Mouse (Mus musculus): Measurements from ENCODE around the gene Prrc2b. TPM values are rescaled to one million over a fixed set of nuclear protein-coding genes. Genes with fewer than 3 reads are reported as not detected.
A peak's percentile ranks its signal among the peaks of the same experiment; 100 is the strongest.

Prrc2b gene
- total RNA-seq, 2 experiments from 2014 or later, result 83.4 to 102 TPM

DNA sequence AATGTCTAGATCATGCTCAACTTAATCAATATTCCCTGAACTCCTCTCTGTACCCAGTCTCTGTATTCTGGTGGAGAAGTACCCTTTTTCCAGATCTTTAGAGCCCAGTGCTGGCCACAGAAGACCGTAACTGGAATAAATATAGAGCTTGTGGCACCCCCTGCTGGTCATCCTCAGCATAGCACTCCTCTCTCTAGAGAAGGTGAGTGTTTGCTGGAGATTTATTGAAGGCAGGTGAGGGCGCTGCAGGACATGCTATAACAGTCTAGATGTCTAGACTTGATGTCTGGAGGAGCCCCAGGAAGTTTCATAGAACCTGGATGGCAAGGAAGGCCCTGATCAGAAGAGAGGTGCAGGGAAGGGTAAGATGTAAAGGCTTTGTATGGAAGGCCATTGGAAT, 16.8 kb upstream of the Prrc2b start:
- DNase-seq, result peak; percentile 92

DNA sequence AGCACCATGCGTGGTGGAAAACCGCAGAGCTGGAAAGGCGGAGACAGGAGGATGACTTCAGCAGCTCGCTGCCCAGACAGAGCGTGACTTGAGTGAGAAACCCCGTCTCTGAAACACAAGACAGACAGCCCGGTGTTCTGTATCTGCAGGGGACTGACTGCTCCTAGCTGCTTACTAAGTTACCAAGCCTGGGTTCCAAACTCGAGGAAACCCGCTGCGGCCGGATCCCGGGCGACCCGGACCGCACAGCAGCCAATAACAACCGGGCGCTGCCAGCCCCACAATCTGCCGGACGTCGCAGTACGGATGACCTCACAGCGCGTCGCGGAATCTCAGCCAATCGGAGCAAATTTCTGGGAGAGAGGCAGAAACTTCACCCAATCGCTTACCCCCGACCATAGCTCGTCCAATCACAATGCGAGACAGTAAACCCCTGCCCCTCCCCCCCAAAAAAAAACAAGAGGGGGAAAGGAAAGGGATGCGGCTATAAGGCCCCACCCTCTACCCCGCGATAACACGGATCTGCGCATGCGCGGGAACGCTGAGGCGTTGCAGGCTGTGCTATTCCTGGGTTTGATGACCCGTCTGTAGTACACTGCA, 13.1 kb upstream of the Prrc2b start:
- DNase-seq, result peak; percentile 95

DNA sequence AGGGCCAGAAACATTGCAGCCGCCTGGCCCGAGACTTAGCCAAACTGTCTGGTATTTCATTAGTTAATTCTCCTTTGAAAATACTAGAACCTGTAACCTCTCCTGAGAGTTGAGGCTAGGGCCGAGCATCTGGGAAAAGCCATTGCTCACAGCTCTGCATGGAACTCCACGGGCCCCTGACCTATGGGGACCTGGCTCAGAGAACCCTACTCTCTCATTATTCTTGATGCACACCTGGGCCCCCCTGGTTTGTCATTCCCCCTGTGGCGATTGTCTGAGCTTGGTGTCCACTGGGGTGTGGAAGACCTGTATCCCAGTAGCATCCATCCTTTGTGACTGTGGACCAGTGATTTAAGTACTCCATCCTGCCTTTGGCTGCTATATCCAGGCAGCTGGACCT, 11.5 kb upstream of the Prrc2b start:
- no peak for DNase-seq

DNA sequence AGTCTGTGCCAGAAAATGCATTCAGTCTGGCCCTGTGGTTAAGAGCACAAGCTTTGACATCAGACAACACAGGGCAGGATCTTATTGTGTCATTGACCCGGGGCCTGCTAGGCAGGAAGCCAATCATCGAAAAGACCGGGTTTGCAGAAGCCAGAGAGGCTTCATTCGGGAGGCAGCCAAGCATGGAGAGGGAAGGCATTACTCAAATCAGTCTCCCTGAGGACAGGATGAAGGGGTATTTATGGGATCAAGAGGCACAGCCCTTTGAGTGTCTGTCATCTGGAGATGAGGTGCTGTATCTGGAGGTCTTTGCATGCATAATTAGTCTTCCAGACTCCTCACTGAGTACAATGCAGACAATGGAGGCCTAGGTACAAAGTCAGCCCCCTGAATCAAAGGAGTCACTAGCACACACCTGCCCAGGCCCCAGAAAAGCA, 10.4 kb upstream of the Prrc2b start:
- DNase-seq, result peak; percentile 69

DNA sequence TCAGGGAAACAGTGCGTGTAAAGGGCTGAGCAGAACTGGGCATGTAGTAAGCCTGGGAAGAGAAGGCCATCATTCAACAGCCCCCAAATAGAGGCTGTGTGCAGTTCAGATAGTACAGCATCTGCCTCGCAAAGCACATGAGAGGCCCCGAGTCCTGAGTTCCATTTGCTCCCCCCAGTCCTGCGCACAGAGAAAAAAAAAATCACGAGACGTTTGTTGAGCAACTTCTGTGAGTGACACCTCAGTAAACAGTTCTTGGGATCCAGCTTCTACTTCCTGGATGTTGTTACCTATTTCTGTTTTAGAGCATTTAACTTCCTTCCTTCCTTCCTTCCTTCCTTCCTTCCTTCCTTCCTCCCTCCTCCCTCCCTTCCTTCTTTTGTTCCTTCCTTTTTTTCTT, 9.3 kb upstream of the Prrc2b start:
- no peak for DNase-seq

DNA sequence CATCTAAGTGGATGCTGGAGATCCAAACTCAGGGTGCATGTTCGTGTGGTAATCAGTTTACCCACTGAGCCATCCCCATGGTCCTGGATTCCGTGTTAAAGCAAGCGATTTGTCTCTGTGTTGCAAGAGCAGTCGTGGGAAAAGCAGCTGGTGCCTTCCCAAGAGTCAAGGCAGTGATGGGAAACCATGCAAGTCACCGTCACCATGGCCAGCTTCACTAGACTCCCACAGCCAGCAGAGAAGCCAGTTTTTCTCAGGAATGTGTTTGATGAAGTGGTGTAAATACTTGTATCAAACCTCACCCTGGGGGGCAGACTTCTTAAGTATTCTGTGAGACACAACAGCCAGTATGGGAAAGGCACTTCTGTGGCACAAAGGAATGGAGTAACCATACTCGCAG, 8.5 kb upstream of the Prrc2b start:
- no peak for DNase-seq

DNA sequence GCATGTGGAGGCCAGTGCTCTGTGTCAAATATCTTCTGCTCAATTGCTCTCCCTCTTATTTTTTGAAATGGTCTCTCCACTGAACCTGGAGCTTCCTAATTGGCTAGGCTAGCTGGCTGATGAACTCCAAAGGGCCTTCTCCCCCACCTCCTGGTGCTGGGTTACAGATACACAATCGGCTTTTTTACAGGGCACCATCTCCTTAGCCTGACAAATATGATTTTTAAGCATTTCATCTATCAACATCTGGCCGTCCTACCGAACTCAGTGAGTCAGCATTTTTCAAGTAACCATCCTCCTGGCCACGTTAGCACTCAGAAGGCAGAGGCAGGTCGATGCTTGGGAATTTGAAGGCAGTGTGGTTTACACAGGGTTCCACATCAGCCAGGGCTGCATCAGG, 6.2 kb upstream of the Prrc2b start:
- DNase-seq, result no peak

DNA sequence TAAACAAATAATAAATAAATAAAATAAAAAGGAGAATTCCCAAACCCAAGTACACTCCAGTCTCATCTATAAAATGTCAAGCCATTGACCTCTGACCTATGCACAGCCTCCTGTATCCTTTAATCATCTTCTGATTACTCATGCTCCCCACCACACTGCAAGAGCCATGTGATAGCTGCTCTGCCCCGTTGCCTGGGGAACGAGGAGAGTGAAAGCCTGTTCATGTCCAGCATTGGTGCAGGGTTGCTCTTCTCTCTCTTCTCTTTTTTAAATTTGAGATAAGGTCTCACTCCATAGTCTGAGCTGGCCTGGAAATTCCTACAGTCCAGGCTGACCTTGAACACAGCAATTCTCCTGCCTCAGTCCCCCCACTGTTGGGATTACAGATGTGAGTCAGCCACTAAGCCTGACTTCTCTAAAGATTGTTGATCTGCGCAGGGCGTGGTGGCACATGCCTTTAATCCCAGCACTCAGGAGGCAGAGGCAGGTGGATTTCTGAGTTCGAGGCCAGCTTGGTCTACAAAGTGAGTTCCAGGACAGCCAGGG, 4.2 kb upstream of the Prrc2b start:
- peak; percentile 48 for DNase-seq

DNA sequence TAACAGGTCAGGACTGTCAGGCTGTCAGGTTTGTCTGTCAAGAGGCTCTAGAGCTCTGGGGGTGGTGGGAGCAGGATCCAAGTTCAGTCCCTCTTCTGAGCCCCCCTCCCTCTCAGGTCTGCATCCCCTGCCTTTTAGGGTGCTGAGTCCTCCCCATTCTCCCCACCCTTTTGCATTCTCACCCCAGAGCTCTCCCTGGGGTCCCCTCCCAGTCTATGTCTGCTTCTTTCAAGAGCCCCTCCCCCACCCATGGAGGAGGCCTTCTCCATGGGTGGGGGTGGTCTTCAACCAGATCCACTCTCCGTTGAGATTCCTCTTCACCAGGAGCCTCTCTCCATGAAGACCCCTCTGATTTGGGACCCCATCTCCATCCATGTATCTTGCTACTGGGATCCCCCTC, 747 bp upstream of the Prrc2b start:
- DNase-seq, result no peak

DNA sequence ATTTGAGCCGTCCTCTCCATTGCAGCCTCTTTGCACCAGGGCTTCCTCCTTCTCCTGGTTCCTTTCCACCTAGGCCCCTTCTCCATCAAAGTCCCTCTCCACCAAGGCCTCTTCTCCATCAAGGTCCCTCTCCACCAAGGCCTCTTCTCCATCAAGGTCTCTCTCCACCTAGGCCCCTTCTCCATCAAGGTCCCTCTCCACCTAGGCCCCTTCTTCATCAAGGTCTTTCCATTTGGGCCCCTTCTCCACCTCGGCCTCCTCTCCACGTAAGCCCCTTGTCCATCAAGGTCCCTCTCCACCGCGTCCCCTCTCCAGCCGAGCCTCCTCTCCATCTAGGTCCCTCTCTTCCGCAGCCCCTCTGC, 339 bp upstream of the Prrc2b start:
- no peak for DNase-seq

DNA sequence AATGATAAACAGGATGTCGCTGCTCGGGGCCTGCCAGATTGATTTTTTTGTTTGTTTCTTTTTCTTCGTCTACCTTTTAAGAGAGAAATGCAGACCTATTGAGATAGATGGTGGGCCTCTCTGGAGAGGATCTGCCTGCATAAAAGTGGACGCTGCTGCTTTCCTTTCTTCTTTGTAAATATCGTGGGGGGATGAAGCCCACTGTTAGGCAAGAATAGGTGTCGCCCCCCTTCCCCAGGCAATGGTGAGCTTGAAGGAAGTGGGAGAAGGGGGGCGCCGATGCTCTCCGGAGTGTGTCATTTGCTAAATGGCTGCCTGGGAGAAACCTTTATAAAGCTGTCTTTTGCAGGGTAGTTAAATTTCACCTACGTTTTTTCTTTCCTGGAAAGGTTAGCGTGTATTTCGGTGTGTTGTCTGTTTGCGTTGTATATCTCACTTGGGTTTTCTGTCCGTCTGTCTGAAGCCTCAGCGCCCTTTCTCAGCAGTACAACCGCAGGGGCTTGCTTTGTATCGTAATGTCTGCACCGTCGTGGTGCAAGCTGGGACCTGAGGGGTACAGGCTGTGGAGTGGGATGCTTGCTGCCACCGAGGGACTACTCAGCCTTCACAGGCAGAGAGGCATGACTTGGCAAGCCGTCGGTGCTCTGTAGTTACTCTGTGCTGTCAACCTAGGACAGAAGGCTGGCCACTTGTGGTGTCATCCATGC, 931 bp downstream of the Prrc2b start:
- DNase-seq, result peak; percentile 59

DNA sequence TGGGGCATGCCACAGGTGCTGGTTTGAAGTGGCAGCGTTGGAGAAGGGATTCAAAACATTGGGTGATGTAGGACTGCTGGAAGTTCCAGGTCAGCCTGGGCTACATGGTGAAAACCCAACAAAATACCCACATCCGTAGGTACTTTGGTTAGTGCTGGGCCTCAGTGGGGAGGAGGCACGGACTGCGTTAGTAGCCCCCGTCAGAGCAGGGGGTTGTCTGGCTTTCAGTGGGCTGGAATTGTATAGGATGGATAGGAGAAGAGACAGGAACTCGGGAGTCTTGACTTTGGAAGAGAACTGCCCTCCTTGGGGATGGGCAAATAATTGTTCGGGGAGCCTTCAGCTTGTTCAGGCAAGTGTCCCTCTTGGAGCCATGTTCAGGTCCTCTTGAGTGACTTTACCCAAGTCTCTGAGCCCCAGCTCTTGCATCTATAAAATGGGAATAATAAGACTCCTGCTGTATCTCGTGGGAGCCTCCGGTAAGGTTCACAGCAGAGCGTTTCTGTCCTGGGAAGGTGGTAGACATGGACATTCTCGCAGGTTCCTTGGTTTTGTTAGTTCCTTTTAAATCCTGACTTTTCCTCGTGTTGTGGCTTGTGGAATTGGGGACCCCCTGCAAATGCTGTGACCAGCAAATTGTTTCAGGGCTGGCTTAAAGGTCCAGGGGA, 1.6 kb downstream of the Prrc2b start:
- DNase-seq, result no peak

DNA sequence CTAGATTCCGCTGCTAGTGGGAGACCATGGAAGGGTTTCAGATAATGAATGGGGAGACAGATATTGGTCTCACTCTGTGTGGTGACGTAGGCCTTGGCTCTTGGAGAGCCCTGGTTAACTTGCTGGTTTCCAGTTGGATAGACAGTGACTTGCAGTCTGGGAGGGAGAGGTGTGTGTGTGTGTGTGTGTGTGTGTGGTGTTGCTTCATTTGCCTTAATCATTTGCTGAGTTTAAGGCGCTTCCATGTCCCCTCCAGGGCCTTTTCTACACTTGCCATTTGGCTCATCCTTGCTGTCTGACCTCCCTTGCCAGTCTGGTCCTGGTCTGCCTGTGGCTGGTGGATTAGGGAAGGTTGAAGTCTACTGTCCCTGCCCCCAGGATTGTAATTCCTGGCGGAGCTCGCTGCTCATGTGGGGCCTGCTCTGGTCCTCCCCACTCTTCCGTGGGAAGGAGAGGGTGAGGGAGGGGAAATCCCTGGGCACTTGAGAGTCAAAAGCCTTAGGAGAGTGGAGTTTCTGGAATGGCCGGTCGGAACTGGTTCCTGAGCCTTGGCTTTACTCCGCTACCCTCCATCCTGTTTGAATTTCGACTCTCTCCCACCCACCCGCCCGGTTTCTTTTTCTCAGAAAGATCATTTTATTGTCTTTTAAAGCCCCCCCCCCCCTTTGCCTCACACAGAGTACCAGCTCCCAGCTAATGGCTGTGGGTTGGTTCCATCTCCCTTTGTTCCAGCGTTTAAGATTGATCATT, 2.3 kb downstream of the Prrc2b start:
- DNase-seq, result peak; percentile 49

DNA sequence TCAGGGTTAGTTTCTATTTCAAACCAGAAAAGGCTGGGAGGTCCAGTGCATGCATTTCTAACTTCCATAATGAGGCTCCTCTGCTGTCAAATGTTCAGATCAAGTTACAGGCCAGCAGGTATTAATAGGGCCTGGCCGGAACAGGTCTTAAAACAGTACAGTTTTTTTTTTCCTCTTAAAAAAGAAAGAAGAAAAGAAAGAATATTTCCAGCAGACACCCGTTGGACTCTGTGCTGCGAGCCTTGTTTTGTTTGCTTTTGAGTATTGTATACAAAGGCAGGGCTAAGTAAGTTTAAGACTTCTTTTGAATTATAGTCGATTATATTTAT, 2.9 kb downstream of the Prrc2b start:
- DNase-seq, result no peak

DNA sequence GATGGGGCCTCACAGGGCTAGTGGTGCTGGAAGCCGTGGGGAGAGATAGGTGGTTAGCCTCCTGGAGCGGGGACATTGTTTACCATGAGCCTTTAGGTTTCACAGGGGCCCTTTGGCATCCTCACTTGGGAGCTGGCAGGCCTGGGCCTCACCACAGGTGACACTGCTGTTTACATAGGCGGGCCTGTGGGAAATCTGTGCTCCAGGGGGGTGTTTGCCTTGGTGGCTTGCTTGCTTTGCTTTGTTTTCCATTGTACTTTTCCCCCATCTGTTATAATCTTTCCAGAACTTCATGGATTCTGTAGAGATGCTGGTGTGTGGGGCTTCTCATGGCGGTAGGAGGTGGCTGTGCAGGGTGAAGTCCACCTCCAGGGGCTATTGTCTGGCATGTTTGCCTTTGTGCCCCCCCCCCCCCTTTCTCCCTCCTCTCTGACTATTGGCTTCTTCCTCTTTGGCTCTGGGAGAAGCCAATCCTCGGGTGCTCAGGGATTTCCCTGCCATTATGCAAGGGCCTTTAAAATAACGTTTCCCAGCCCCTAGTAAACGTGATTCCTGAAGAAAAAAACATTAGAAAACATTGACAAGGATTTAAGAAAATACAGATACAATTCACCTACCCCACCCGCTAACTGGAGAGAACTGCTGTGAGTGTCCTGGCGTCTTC, 3.6 kb downstream of the Prrc2b start:
- no peak for DNase-seq

DNA sequence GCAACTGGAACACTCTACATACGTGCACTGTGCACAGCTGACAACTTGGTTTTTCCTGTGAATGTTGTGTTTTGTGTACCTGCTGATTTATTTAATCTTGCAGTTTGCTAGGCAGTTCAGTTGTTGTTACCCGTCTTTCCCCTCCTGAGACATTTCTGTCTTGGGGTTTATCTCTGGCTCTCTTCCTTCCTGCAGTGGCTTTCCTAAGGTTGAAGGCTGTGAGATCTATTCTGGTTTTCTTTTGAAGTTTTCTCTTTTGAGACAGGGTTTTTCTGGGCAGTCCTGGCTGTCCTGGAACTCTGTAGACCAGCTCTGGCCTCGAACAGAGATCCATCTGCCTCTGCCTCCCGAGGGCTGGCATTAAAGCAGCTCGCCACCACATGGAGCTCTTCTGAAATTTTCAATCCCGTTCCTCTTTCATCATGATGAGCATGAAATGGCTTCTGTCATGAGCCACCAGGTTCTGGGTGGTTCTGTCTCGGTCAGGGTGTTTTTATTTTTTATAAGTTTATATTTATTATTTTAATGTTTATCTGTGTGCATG, 4.2 kb downstream of the Prrc2b start:
- DNase-seq, result no peak

DNA sequence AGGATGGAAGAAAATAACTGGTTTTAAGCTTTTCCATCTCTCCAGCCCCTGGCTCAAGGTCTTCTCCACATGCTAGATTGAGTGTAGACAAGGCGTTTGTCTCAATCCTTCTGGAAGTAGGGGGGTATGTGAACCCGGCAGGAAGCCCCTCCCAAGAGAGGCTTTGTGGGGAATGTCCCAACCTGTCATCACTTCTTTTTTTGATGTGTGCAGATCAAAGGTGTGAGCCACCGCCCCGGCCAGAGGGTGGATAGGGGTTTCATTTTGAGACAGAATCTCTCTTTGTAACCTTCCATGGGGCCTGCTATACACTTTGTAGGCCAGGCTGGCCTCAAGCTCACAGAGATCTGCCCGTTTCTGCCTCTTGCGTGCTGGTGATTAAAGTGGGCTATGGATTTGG, 4.7 kb downstream of the Prrc2b start:
- no peak for DNase-seq

DNA sequence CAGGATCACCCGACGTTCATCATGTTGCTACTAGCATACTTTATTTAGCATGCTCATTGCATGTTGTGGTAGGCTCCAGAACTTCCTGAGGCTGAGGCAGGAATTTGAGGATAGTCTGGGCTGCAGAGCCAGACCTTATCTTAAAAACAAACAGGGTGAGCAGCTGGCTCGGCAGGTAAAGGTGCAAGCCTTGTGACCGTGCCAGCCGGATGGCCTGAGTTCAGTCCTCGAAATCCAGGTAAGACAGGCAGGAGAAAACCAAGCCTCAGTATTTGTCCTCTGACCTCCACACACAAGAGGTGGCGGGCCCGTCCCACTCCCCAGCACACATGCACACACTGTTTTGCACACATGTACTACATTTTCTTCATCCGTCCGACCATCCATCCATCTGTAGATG, 5.8 kb downstream of the Prrc2b start:
- DNase-seq, result no peak

DNA sequence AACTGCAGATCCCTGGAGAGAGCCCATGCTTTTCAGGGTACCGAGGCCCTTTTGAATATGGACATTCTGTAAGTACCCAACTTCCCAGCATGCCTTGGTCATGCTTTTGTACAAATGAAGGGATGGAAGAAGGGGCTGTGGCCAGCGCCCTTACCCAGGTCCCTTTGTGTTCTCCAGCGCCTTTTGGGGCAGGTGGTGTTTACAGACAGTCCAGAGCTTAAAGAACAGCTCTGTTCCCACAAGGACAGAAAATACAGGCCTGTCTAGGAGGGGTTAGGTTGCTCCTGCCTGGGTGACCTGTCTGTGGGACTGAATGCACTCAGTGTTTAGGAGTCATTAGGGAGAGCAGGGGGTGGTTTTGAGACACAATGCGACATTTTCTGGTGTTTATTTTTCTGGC, 6.4 kb downstream of the Prrc2b start:
- no peak for DNase-seq

DNA sequence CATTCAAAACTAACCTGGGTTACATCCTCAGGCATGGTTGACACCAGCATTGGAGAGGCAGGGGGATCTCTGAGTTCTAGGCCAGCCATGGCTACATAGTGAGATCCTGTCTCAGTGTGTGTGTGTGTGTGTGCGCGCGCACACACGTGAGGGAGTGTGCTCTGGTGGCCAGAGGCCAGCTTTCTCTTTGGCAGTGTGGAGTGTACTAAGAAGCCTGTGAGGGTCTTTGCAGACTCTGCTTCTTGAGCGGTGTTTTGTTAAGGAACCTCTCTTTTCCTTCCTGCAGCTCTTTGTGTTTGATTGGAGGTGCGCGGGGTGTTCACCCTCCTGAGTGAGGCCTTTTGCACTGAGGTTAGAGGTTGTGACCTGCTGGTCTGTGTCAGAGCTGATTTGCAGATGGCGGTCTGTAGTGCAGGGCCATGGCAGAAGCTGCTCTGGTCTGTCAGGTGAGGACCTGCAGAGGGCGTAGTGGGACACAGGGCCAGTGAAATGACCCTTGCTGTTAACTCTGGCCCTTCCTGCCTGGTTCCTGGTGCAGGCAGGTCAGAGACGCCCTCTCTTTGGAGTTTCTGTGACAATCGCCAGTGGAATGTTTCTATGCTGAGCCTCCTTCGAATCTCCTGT, 7.8 kb downstream of the Prrc2b start:
- no peak for DNase-seq

DNA sequence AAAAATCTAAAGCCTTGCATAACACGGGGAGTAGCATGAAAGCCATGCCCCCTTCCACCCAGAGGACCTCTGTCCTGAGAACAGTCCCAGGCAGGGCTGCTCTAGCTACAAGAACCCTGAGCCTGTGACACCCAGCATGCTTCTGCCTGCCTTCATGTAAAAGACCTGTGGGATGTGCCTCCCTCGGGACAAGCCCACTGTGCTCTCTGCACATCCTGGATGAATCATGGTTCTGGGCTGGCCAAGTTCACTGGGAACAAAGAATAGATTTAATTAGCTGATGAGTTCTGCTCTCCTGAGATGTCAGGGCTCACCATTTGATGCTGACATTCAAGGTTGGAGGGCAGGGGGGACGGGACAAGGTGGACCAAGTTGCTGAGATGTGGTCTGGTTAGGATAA, 9.6 kb downstream of the Prrc2b start:
- no peak for DNase-seq

DNA sequence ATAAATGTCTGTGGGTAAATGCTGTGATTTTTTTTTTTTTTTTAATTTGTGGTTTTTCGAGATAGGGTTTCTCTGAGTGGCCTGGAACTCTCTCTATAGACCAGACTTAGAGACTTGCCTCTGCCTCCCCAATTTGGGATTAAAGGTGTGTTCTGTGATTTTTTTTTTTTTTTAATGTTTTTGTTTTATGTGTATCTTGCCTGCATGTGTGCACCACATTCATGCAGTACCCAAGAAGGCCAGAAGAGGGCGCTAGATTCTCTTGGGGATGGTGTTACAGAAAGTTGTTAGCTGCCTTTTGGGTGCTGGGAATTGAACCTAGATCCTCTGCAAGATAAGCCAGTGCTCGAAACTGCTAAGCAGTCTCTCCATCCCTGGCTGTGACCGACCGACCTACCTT, 10.1 kb downstream of the Prrc2b start:
- DNase-seq, result no peak

Measured in adrenal gland, postnatal 10 days (tissue).